Mouse (Mus musculus) ES-E14 (cell line): ENCODE results near the gene Tmem239.

Source experiments
- HCFC1 ChIP-seq: IDR thresholded peaks from 2 replicates; pipeline ENCODE4 v1.6.1; 2012; ENCODE audit warnings: low read length, inconsistent platforms, borderline replicate concordance; ENCODE audit not compliant: insufficient read depth
- MAFK ChIP-seq: IDR thresholded peaks from 2 replicates; pipeline ENCODE4 v1.6.1; 2014; ENCODE audit warnings: mild to moderate bottlenecking, low read depth, low read length, inconsistent platforms; ENCODE audit not compliant: insufficient read depth
- ZC3H11A ChIP-seq: IDR thresholded peaks from 2 replicates; pipeline ENCODE4 v1.6.1; 2012; ENCODE audit warnings: low read depth, mild to moderate bottlenecking, inconsistent platforms, low read length, borderline replicate concordance

- TF ChIP-seq ZC3H11A (peak; percentile 66; the same call in 1 of the 2 replicates), HCFC1 (no peak), MAFK (no peak)
These were observed 43.7 kb upstream of the Tmem239 start for GRCm38 (mm10) chr2:130362511-130363026.
